ENCODE assay signal across 8 mouse cellular contexts in the genomic region with DNA sequence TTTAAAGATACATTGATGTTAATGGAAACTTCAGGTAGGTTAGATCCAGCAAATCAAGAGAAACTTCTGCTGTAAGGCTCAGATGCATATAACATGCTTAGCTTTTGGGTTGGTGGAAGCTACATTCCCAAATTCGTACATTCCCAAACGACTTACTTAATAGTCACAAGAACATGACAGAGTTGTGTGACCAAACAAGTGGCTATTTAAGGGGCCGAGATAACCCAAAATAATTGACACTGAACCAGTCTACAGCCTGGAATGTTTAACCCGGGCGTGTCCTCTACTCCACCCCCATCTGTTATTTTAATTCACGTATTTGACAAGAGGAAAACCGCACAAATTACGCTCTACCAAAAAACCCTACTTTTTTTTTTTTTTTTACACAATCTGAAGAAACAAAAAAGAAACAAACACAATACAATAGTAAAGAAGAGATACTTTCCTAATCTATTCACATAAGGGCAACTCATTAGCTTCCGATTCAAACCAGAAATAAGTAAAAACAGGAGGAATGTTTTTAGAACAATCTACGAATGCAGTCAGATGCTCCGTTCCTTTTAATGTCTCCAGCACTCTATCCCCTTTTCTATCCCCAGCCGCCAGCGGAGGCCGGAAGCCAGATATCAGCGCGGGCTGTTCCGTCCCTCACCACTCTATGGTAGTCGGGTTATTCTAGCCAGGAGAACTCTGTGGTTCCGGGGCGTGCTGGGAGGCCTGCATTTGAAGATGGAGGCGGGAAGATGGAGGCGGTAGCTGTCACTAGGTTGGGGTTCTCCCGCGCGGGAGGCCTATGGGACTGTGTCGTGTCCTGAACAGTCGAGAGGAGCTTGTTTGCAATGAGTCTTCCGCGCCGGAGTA. TPM values are rescaled to one million over a fixed set of nuclear protein-coding genes. Genes with fewer than 3 reads are reported as not detected.
DNase-seq lines count a peak whose midpoint lies in the region; ATAC-seq lines count a peak whose summit lies in the region.

A gene (plus strand): TSS at position 726 of the 861 bp plus-strand sequence.

- peak within 1 kb of the TSS; percentile 54 for H3K9ac ChIP-seq in hindbrain, embryonic 15.5 days

- WGBS in hindbrain, embryonic 15.5 days = 8% methylated on average over 27 of the region's 30 CpGs

- H3K4me2 ChIP-seq in hindbrain, embryonic 15.5 days = peak within 1 kb of the TSS; percentile 98

- H3K36me3 ChIP-seq in hindbrain, embryonic 15.5 days = no peaks in the 10 kb centered on the region

- H3K9me3 ChIP-seq in hindbrain, embryonic 15.5 days = no peaks in the 10 kb centered on the region

- no peak within 1 kb of the TSS for H3K27ac ChIP-seq in hindbrain, embryonic 15.5 days (replicated peaks)

- H3K4me3 ChIP-seq in hindbrain, embryonic 15.5 days = peak within 1 kb of the TSS; percentile 87

- H3K27me3 ChIP-seq in hindbrain, embryonic 15.5 days = no peaks in the 10 kb centered on the region

- ATAC-seq in hindbrain, embryonic 15.5 days (ENCODE audit: low FRiP score, low read depth) = peak; percentile 98

- peaks cover 17% of the 10 kb centered on the region for H3K4me1 ChIP-seq in hindbrain, embryonic 15.5 days (replicated peaks)

- DNase-seq in T-cell, adult 2 months (ENCODE audit: low spot score) = peak; percentile 94
- DNase-seq in cerebellum, postnatal 36 days = peak; percentile 89 to 90
- DNase-seq in frontal cortex, postnatal 36 days (ENCODE audit: low spot score in 2 of 2) = peak; percentile 90 to 93
- DNase-seq in left cerebral cortex, adult 11 months (ENCODE audit: low spot score) = peak; percentile 83
- peak; percentile 92 to 94 for DNase-seq in lung, postnatal 4 days
- peak; percentile 93 for DNase-seq in retina, postnatal 7 days (ENCODE audit: low read depth, low spot score)
- DNase-seq in urinary bladder, adult 2 months (ENCODE audit: low spot score) = peak; percentile 66

RNA-seq across cellular contexts. Expression of the gene that starts here (rescaled TPM):
- polyA plus RNA-seq in hindbrain, embryonic 15.5 days (2015; fragmentation: Nextera tagmentation; extraction: Ambion mirVana) = 2.4 and 3.5 TPM in 2 replicates
- polyA plus RNA-seq in urinary bladder, adult 2 months (2012; rRNA removed) = 0.51 and 0.66 TPM in 2 replicates

Comparison
In these comparisons a context has a peak if more than half of its experiments do, and no peak if none do; other contexts are left out.
1. Peak in DNase-seq in urinary bladder, adult 2 months; RNA of the gene not detected or under 1 TPM.